ENCODE assay signal across 30 mouse cellular contexts in the genomic region with DNA sequence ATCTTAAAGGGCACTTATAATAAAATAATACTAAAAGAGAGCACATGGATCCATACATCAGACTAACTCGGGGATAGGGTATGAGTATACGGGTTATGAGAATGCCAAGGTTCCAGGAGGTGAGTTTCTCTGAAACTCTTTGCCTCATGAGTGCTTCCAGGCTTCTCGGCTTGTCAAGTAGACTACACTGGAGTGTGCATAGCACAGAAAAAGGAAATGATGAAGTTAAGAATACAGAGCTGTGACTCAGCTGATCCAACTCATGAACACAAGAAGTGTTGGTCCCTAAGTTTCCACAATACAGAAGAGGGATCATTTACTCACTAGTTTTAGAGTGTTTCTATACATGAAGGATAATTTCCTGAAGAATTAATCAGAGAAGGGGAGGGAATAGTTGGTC. TPM values are rescaled to one million over a fixed set of nuclear protein-coding genes. Genes with fewer than 3 reads are reported as not detected.
"Had no signal": no experiment of that assay in that cellular context is flagged by ENCODE, and none has a peak within 500 bp of the region (broad histone marks: within the 10 kb centered on the region; RNA-seq: fewer than 3 reads in every experiment).

No protein-coding gene starts in this region.

RNA-seq across cellular contexts. Expression of gene Ncr1, which starts 24.0 kb away (rescaled TPM):
- total RNA-seq: common myeloid progenitor, adult 5-6 weeks; forebrain, postnatal 0 days; gastrocnemius, adult 18-20 months; gastrocnemius, adult 2 months; gastrocnemius, adult 8-10 months; gastrocnemius, postnatal 10 days; gastrocnemius, postnatal 14 days; gastrocnemius, postnatal 25 days; gastrocnemius, postnatal 36 days; gastrocnemius, postnatal 4 days; granulocyte monocyte progenitor cell, adult 5-6 weeks; heart, adult 2 months had no signal
- polyA plus RNA-seq: cortical plate, adult 2 months; embryonic facial prominence, embryonic 10.5 days; embryonic facial prominence, embryonic 11.5 days; embryonic facial prominence, embryonic 12.5 days; embryonic facial prominence, embryonic 13.5 days; embryonic facial prominence, embryonic 14.5 days; embryonic facial prominence, embryonic 15.5 days; erythroblast, embryonic 14.5 days; forebrain, embryonic 10.5 days; forebrain, embryonic 11.5 days; forebrain, embryonic 12.5 days; forebrain, embryonic 13.5 days; forebrain, embryonic 14.5 days; forebrain, embryonic 15.5 days; forebrain, embryonic 16.5 days; forebrain, postnatal 0 days; frontal cortex, adult 2 months; heart, embryonic 10.5 days; heart, embryonic 11.5 days had no signal
